ENCODE assay signal across 8 mouse cellular contexts in genomic region chr17:45735382-45736310, GRCm38 (mm10). TPM values are rescaled to one million over a fixed set of nuclear protein-coding genes. Genes with fewer than 3 reads are reported as not detected.
DNase-seq lines count a peak whose midpoint lies in the region; ATAC-seq and TF ChIP-seq lines count a peak whose summit lies in the region.

No protein-coding gene starts in this region.

- peak overlapping the region; percentile 64 for H3K4me2 ChIP-seq in forebrain, embryonic 16.5 days (ENCODE audit: low read length)

- TF ChIP-seq RAD21 in MEL (IDR thresholded peaks at IDR 0.05; ENCODE audit: low read depth, low read length), result peak; percentile 60

- TF ChIP-seq CTCF in MEL (IDR thresholded peaks at IDR 0.05 in 2 of 3, conservative IDR thresholded peaks at IDR 0.05 in 1 of 3; ENCODE audit: control insufficient read depth in 1 of 3, insufficient read depth in 1 of 3, low read depth in 2 of 3, low read length in 3 of 3, poor library complexity in 1 of 3, severe bottlenecking in 1 of 3), result peak; percentile 79 to 94 (median 89)

- H3K36me3 ChIP-seq in MEL (ENCODE audit: control insufficient read depth in 1 of 2, insufficient read depth in 2 of 2, low read length in 2 of 2), result 0 out of 4 replicates have a peak, but pooled peaks cover 0 to 2% of the 10 kb centered on the region in 2 experiments
- no peaks in the 10 kb centered on the region for H3K36me3 ChIP-seq in forebrain, embryonic 16.5 days (ENCODE audit: control insufficient read depth, insufficient read depth)

- no peak for TF ChIP-seq EP300 in MEL (IDR thresholded peaks at IDR 0.05; ENCODE audit: low read depth in 1 of 2, low read length in 2 of 2)

- peak; percentile 37 for ATAC-seq in forebrain, embryonic 16.5 days

- H3K9me3 ChIP-seq in MEL (replicated peaks; ENCODE audit: insufficient read depth, low read length), result no peaks in the 10 kb centered on the region
- H3K9me3 ChIP-seq in forebrain, embryonic 16.5 days (ENCODE audit: control insufficient read depth, low read length), result no peaks in the 10 kb centered on the region

- H3K9ac ChIP-seq in MEL (ENCODE audit: control insufficient read depth, low read depth, low read length, poor library complexity, severe bottlenecking), result peak overlapping the region; percentile 77
- H3K9ac ChIP-seq in forebrain, embryonic 16.5 days (replicated peaks; ENCODE audit: low read depth, low read length), result peak overlapping the region; percentile 80

- intact Hi-C loops in heart, postnatal 25 days (cut with DNase I), result loop anchor here (1.0 to 10.0 kb wide), 3 partner anchors 33 to 297 kb away; partner anchors contain the start of gene Vegfa

- peaks cover 2 to 22% of the 10 kb centered on the region in 2 experiments for H3K4me1 ChIP-seq in MEL (ENCODE audit: control insufficient read depth in 1 of 2, insufficient read depth in 2 of 2, low read length in 2 of 2)
- H3K4me1 ChIP-seq in forebrain, embryonic 16.5 days (replicated peaks; ENCODE audit: control insufficient read depth, insufficient read depth, low read length), result peaks cover 38% of the 10 kb centered on the region

- 6% methylated on average over 10 of the region's 10 CpGs for WGBS in forebrain, embryonic 16.5 days

- H3K79me2 ChIP-seq in MEL (ENCODE audit: control insufficient read depth, insufficient read depth, low read length, poor library complexity), result peaks cover 2% of the 10 kb centered on the region; the same call in 1 of the 2 replicates

- peak overlapping the region; percentile 60 for H3K27ac ChIP-seq in MEL (ENCODE audit: control insufficient read depth, low read depth, low read length)
- H3K27ac ChIP-seq in forebrain, embryonic 16.5 days (ENCODE audit: low read length), result peak overlapping the region; percentile 85

- H3K27me3 ChIP-seq in MEL (ENCODE audit: control insufficient read depth in 1 of 2, insufficient read depth in 2 of 2, low read length in 2 of 2), result no peaks in the 10 kb centered on the region
- H3K27me3 ChIP-seq in forebrain, embryonic 16.5 days (replicated peaks; ENCODE audit: control insufficient read depth, insufficient read depth, low read length), result 0 out of 2 replicates have a peak, but pooled peaks cover 2% of the 10 kb centered on the region

- no peak for TF ChIP-seq POLR2A in MEL (IDR thresholded peaks at IDR 0.05; ENCODE audit: control insufficient read depth in 1 of 2, insufficient read depth in 1 of 2, low read depth in 1 of 2, low read length in 2 of 2, poor library complexity in 1 of 2)

- DNase-seq in MEL (ENCODE audit: low read depth, low spot score), result peak; percentile 92
- peak; percentile 84 for DNase-seq in cerebellum, adult 11-12 months
- peak; percentile 52 for DNase-seq in heart, postnatal 25 days (ENCODE audit: low spot score)
- peak; percentile 76 for DNase-seq in layer of hippocampus, adult 9-11 months
- DNase-seq in lung, postnatal 14 days, result peak; percentile 91
- DNase-seq in ovary, postnatal 36 days (ENCODE audit: low spot score), result peak; percentile 82
- DNase-seq in thymus, postnatal 14 days, result peak; percentile 83

- H3K4me3 ChIP-seq in MEL (ENCODE audit: control insufficient read depth in 1 of 2, insufficient read depth in 1 of 2, low read depth in 2 of 2, low read length in 2 of 2), result peak overlapping the region; percentile 60 to 82
- peak overlapping the region; percentile 56 for H3K4me3 ChIP-seq in forebrain, embryonic 16.5 days (replicated peaks; ENCODE audit: low read length)

TF ChIP-seq in MEL, 35 proteins besides CTCF, POLR2A, EP300 and RAD21:
- 0 out of 2 replicates have a peak, but pooled peaks have one; percentile 39 for TF ChIP-seq RCOR1 (IDR thresholded peaks at IDR 0.05; ENCODE audit: low read depth, low read length)
- TF ChIP-seq TBP (IDR thresholded peaks at IDR 0.05; ENCODE audit: low read depth, low read length), result no peak
- peak; percentile 59; the same call in 1 of the 2 replicates for TF ChIP-seq HCFC1 (IDR thresholded peaks at IDR 0.05; ENCODE audit: low read depth, low read length)
- TF ChIP-seq MAX (IDR thresholded peaks at IDR 0.05; ENCODE audit: low read length), result no peak
- peak; percentile 40; the same call in 1 of the 2 replicates for TF ChIP-seq ETS1 (IDR thresholded peaks at IDR 0.05; ENCODE audit: low read depth, low read length)
- peak; percentile 91 for TF ChIP-seq SMC3 (IDR thresholded peaks at IDR 0.05; ENCODE audit: low read depth, low read length)
- TF ChIP-seq KAT2A (conservative IDR thresholded peaks at IDR 0.05; ENCODE audit: low read depth, low read length), result no peak
- no peak; the same call in none of the 2 replicates for TF ChIP-seq CHD1 (IDR thresholded peaks at IDR 0.05; ENCODE audit: low read depth, low read length)
- TF ChIP-seq USF1 (IDR thresholded peaks at IDR 0.05; ENCODE audit: low read depth, low read length), result no peak
- no peak for TF ChIP-seq MEF2A (IDR thresholded peaks at IDR 0.05; ENCODE audit: extremely low read depth, insufficient replicate concordance, low read depth, low read length, poor library complexity, severe bottlenecking)
- TF ChIP-seq NELFE (IDR thresholded peaks at IDR 0.05; ENCODE audit: low read depth, low read length), result 0 out of 2 replicates have a peak, but pooled peaks have one; percentile 25
- no peak for TF ChIP-seq JUND (IDR thresholded peaks at IDR 0.05; ENCODE audit: low read depth, low read length)
- peak; percentile 83; the same call in 1 of the 2 replicates for TF ChIP-seq MAZ (IDR thresholded peaks at IDR 0.05; ENCODE audit: low read depth, low read length)
- peak; percentile 75 for TF ChIP-seq SIN3A (IDR thresholded peaks at IDR 0.05; ENCODE audit: low read length)
- TF ChIP-seq TCF12 (IDR thresholded peaks at IDR 0.05; ENCODE audit: low read depth, low read length), result peak; percentile 21; the same call in 1 of the 2 replicates
- TF ChIP-seq ZC3H11A (IDR thresholded peaks at IDR 0.05; ENCODE audit: low read depth, low read length), result peak; percentile 39; the same call in 1 of the 2 replicates
- TF ChIP-seq TAL1 (IDR thresholded peaks at IDR 0.05; ENCODE audit: low read length), result no peak

RNA-seq across cellular contexts. Expression of gene 1600014C23Rik, which starts 2.0 kb away (rescaled TPM):
- total RNA-seq in MEL (2012; rRNA removed), result 0.81 and 2.1 TPM in 2 replicates
- polyA plus RNA-seq in MEL (2012; ENCODE audit: insufficient read depth in 1 of 2, insufficient read length in 2 of 2, low read depth in 1 of 2, low replicate concordance in 2 of 2, missing spikeins in 1 of 2), result 1 to 10 TPM in 1 of 2 experiments, not detected in 1; 2.7 TPM
- 0.46 TPM in 1 of 2 replicates, not detected in the other for polyA plus RNA-seq in forebrain, embryonic 16.5 days (2015; fragmentation: Nextera tagmentation; extraction: Ambion mirVana)
- under 1 TPM; 0.55 to 0.75 TPM for total RNA-seq in heart, postnatal 25 days (2021)

RNA-seq across cellular contexts. Expression of gene Tmem63b, which starts 48.9 kb away (rescaled TPM):
- total RNA-seq in MEL (2012; rRNA removed), result 12.0 and 12.3 TPM in 2 replicates
- 10 to 100 TPM in 1 of 2 experiments, not detected in 1; 37.9 TPM for polyA plus RNA-seq in MEL (2012; ENCODE audit: insufficient read depth in 1 of 2, insufficient read length in 2 of 2, low read depth in 1 of 2, low replicate concordance in 2 of 2, missing spikeins in 1 of 2)
- polyA plus RNA-seq in forebrain, embryonic 16.5 days (2015; fragmentation: Nextera tagmentation; extraction: Ambion mirVana), result 126 and 140 TPM in 2 replicates
- total RNA-seq in heart, postnatal 25 days (2021), result 10 to 100 TPM; 83.5 to 86.1 TPM

RNA-seq across cellular contexts. Expression of gene Mrpl14, which starts 49.5 kb away (rescaled TPM):
- 66.2 and 68.0 TPM in 2 replicates for total RNA-seq in MEL (2012; rRNA removed)
- polyA plus RNA-seq in MEL (2012; ENCODE audit: insufficient read depth in 1 of 2, insufficient read length in 2 of 2, low read depth in 1 of 2, low replicate concordance in 2 of 2, missing spikeins in 1 of 2), result 100 to 1,000 TPM in 1 of 2 experiments, not detected in 1; 159 TPM
- 93.4 and 112 TPM in 2 replicates for polyA plus RNA-seq in forebrain, embryonic 16.5 days (2015; fragmentation: Nextera tagmentation; extraction: Ambion mirVana)
- total RNA-seq in heart, postnatal 25 days (2021), result 100 to 1,000 TPM; 132 to 139 TPM

Comparison
In these comparisons a context has a peak if more than half of its experiments do, and no peak if none do; other contexts are left out.
1. Peak in every context shown above with its lines: DNase-seq, ATAC-seq, H3K4me3 ChIP-seq and H3K27ac ChIP-seq.